Mouse (Mus musculus): ENCODE measurements around the gene Filip1l.

Gene Filip1l

GRCm38 (mm10) chr16:57484043-57484795, 131.3 kb downstream of the Filip1l start:
- no peak for DNase-seq (ENCODE audit: low spot score)

GRCm38 (mm10) chr16:57485265-57485664, 132.4 kb downstream of the Filip1l start:
- no peak for DNase-seq (ENCODE audit: low spot score)

DNA sequence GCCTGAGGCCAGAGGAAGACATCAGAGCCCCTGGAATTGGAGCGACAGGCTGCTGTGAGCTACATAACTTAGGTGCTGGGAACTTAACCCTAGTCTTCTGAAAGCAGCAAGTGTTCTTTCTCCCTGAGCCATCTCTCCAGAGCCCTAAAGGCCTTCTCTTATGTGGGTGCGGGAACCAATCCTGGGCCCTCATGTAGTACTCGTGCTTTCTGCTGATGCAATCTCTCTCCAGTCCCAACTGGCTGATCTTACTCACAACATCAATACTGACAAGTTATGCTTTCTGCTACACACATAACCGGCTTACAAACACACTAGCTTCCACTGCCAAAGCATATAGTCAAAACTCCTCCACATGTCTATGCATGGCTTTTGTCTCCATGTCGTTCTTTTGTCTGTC, 133.4 kb downstream of the Filip1l start:
- no peak for DNase-seq (ENCODE audit: low spot score)

DNA sequence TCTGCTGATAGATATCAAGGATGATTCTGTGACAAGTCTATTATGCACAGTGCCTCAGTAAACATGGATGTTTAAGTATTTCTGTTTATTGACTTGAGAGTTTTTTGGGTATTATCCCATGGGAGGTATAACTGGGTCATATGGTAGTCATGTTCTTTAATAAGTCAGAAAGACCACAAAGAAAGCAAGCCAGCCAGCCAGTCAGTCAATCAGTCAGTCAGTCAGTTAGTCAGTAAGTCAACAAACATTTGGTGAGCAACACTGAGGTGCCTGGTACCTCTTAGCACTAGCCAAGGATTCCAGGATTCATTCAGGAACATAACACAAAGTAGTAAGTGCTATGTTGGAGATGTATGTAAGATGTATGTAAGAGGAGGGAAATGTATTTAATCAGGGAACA, 135.8 kb downstream of the Filip1l start:
- DNase-seq (ENCODE audit: low spot score), result no peak

DNA sequence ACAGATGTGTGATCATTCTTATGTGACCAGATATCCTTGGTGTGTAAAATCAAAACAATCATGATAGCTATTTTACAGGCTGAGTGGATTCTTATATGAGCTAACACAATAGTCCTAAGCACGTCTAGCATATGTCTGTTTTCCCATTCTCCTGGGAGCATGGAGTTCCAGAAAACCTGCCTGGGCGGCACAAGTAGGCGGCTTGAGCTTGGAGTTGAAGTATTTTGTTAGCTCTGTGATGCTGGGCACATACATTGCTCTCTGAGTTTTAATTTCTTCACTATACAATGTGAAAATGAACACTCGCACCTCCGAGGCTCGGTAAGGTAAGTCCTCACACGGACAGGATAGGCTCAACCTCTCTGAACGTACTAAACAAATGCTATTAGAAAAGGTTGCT, 137.8 kb downstream of the Filip1l start:
- no peak for DNase-seq (ENCODE audit: low spot score)

DNA sequence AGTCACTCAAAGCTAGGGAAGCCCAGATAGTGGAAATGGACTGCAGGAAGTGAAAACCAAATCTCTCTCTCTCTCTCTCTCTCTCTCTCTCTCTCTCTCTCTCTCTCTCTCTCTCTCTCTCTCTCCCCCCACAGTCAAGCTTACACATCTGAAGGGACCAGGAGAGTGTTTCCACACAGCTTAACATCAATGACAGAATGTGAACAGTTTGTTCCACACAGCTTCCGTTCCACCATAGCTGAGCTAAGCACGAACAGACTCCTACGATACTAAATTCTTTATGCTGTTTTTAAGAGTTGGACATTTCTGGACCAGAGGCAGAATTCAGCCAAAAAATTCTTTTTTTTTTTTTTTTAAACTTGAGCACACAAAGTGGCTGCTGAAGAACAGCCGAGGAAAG, 139.0 kb downstream of the Filip1l start:
- no peak for DNase-seq (ENCODE audit: low spot score)

DNA sequence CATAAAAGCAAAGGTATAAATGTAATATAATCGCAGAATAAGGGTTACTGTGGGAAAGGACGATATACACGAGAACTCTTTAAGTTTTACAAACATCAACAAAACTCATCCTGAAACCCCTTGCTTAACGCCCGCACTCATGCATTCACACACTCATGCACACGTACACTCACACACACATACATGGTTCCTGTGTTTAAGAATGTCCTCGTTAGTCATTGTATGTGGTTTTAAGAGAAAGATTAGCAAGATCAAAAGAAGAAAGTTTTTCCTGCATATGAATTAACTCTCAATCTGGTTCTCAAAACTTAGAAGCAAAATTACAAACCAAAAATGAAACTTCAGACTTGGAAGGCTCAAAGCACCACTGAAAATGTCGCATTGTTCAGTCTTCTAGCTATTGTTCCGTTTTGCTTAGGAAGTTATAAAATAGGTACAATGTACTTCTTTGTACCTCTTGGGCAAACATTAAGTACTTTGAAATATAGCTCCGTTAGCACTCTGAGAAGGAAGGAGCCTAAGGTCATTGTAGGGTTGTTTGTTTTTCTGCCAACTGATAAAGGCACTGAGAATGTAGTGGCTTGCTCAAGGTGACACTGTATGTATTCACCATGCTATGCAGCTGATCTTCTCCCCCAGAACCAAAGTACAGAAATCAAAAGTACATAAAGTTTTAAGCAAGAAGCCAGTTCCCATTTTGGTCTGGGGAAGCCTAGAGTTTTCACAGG, 142.7 kb downstream of the Filip1l start:
- no peak for DNase-seq (ENCODE audit: low spot score)

- no peak for DNase-seq (ENCODE audit: low spot score)
These were observed 143.7 kb downstream of the Filip1l start for GRCm38 (mm10) chr16:57496437-57497173.

GRCm38 (mm10) chr16:57500851-57501250, 148.0 kb downstream of the Filip1l start:
- no peak for DNase-seq (ENCODE audit: low spot score)

DNA sequence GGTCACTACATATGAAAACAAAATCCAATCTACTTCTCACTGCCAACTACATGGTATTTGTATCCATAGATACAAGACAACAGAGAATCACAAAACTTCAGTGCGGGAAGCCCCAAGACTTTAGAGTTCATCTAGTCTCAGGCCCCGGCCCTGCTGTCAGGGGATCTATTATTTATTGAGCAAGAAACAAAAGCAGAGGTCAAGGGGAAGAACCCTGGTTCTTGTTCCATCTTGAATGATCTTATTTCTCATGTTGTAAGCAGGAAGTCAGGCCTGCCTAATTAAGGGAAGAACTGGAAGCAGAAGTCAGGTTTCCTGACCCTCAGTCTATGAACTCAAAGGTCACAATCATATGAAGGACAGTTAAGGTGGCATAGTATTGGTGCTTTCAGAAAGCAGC, 149.3 kb downstream of the Filip1l start:
- no peak for DNase-seq (ENCODE audit: low spot score)

DNA sequence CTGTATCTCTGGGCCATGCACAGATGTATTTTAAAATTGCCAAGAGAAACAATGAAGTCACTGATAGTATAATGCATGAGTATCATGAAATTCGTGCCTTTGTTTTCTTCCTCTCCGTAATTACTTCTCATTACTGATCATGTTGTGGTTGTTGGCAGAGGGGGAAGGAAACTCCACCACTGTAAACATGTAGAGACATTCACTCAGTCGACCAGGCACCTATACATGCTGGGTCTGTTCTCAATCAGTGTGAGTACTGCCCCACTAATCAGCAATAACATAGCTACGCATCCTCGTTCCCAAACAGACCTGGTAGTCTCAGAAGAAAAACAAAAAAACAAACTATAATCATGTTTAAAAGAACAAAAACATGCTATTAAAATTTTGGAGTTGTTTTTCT, 149.9 kb downstream of the Filip1l start:
- no peak for DNase-seq (ENCODE audit: low spot score)

DNA sequence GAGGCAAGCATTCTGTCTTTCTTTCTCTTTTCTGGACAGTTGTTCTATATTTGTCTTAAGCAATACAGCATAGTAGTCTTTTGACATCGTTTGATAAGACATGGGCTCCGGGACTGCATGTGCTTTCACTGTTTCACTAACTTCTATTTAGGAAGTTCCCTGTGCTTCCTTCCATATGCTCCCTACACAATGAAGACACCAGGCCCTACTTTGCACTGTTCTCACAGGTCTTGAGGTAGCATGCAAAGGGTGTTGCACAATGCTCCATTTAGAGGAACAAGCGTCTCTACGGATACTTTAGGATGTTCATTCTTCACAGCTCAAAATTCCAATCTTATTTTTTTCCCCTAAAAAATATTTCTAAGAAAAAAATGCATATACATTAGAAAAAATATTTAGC, 151.8 kb downstream of the Filip1l start:
- no peak for DNase-seq (ENCODE audit: low spot score)

DNA sequence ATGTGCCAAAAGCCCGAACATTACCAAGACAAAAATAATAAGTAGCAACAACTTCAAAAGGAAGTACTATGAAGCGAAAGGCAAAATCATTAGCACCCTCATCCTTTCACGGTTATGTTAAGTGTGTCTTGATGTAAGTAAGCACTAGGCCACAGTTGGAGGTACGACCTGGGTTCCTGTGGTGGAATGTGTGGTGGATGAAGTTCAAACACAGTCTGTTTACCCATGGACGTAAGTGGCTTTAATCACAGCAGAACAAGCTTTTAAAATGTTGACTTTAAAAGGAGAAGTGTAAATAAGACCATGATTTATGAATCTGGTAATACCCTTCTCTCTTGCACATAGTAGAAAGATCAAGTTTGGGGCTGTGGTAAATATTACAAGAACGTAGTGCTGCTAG, 153.2 kb downstream of the Filip1l start:
- no peak for DNase-seq (ENCODE audit: low spot score)

DNA sequence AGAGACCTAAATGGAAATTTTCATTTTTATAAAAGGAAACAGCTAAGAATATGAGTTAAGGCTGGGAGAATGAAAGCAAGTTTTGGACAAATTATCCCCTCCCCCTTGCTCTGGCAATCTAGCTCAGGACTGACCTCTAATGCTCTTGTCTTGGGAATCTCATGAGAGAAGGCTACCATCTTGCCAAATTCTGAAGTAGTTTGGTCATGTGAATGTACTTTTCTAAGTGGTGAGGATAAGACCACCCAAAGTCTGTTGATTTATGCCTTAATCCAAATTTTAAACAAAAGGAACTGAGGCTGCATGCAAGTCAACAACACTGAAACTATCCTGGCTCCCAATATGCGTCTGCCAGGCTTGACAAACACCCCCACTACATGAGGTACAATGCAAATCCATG, 155.5 kb downstream of the Filip1l start:
- DNase-seq (ENCODE audit: low spot score), result no peak

DNA sequence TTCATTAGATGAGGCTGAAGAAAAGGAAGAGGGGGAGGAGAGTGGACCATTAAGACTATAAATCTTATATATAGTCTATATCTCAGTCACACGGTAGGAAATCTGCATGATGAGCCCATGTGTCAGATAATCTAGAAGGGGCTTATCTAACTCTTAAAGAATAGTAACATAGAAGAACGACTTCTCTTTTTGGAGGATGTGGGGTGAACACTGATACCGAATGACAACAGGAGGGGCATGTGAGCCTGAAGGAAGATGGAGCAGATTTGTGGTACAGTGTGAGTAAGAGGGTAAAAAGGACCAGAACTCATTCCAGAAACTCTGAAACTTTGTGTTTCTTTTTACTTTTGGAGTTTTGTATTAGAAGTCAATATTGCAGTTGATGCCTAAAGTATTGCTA, 156.2 kb downstream of the Filip1l start:
- DNase-seq (ENCODE audit: low spot score), result no peak

- DNase-seq (ENCODE audit: low spot score), result no peak
These were observed 160.7 kb downstream of the Filip1l start for GRCm38 (mm10) chr16:57513562-57513961.

DNA sequence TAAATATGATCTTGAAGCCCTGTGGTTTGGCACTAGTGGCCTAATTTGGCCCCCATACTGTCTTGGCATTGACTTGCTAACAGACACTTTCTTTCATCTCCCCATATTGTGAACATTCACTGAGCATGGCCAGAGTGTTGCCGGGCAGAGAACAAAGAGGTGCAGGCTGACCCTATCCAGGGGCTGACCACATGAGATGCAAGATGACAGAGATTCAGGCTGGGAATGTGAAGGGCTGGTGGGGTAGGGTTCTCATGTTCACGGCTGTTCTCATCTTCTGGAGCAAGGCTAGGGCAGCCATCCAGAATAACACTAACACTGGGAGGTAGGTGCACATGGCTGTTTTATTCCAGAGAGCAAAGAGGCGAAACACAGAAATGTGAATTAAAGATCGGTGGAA, 161.5 kb downstream of the Filip1l start:
- no peak for DNase-seq (ENCODE audit: low spot score)

DNA sequence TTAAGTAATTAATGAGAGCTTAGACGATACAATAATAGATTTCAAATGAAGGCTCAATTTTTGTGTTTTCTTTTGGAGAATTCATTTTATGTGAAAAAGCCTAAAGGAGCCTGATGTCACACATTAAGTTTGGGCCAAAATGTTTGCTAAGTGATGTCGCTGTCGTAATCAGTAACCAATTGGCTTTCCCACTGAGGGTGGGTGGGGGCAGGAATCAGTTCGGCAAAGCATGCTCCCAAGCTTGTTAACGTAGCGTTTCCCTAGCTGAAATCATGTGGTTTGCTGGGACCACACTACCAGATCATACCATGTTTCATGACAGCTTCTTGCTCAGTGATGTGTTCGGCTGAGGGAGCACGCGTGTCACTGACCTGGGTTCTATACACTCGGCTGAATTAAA, 162.7 kb downstream of the Filip1l start:
- no peak for DNase-seq (ENCODE audit: low spot score)

- DNase-seq (ENCODE audit: low spot score), result no peak
These were observed 172.2 kb downstream of the Filip1l start for GRCm38 (mm10) chr16:57525046-57525445.

DNA sequence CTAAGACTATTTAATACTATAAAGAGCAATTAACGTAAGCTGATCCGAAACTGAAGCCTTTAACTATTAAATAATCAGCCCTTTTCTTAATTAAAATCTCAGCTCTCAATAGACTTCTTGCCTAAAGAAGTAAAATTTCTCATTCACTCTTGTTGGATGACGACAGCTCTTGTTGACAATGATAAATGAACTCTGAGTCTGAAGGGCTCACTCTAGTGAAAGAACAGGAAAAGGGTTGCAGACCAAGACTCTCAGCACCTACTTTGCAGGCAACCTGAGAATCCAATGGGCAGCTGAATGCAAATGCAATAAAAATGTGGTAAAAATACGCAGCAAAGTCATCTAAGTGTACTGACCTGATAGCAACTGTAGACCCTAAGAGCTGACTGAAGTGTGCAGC, 172.6 kb downstream of the Filip1l start:
- no peak for DNase-seq (ENCODE audit: low spot score)

DNA sequence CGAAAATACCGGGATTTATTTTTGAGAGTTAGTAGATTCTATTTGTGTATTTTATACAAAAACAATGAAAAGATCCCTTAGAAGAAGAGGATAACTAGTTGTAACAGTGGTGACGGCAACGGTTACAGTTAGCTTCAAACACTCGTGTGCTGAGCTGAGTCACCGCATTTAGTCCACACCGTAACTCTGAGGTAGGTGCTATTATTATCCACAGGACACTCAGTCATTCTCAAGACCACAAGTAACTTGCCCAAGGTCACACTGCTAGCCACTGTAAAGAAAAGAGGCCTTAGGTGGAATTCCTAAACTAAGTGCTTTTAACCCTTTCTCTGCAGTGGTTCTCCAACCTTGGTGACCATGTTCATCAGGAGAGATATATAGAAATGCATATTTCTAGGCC, 174.0 kb downstream of the Filip1l start:
- DNase-seq (ENCODE audit: low spot score), result no peak

GRCm38 (mm10) chr16:57528457-57528856, 175.6 kb downstream of the Filip1l start:
- no peak for DNase-seq (ENCODE audit: low spot score)

DNA sequence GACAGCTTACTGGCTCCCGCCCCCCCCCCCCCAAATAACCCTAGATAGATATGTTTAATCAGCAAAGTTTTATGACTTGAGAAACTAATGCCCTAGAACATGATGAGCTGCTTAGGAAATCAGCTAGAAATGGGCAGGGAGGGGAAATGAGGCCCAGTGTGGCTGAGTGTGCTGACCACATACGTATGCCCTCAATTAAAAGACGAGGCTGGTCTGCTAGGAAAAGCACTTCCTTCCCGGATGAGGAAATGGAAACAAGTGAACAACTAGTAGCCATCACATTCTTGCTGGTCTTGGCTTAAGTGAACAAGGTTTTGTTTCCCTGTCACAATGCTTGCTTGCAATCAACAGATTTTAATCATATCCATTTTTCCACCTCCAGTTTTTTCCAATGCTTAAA, 177.7 kb downstream of the Filip1l start:
- DNase-seq (ENCODE audit: low spot score), result no peak
